Mouse (Mus musculus): ENCODE measurements around the gene Svbp.

Gene Svbp

DNA sequence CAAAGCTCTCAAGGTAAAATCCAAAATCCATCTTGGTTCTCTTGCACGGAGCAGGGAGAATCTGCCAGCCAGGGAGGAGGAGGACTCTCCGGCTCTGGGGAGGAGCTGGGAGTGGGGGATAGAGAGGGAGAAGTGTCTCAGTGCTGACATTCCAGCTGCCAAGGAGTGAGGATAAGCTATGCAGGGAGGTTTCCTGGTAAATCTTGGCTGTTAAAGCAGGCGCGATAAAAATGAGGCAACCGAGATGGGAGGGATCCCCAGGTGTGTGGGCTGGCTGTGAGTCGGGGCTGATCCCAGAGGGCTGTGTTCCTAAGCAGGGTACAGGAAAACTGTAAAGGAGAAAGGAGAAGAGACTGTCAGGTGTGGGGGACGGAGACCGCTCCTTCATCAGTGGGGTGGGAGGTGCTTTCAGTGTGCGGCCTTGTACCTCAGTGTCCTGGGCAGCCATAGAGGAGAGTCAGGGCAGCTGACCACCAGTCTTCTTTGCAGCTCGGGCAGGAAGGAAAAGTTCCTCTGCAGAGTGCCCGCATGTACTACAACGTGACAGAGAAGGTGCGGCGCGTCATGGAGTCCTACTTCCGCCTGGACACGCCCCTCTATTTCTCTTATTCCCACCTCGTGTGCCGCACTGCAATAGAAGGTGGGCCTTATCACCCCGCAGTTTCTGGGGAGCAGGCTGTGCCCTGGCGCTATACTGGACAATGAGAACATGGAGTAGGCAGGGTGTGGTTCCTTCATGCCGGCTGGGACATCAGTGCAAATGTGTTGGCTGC, 49.5 kb downstream of the Svbp start:
- no peak for DNase-seq (ENCODE audit: low read depth in 2 of 2, low spot score in 2 of 2)

DNA sequence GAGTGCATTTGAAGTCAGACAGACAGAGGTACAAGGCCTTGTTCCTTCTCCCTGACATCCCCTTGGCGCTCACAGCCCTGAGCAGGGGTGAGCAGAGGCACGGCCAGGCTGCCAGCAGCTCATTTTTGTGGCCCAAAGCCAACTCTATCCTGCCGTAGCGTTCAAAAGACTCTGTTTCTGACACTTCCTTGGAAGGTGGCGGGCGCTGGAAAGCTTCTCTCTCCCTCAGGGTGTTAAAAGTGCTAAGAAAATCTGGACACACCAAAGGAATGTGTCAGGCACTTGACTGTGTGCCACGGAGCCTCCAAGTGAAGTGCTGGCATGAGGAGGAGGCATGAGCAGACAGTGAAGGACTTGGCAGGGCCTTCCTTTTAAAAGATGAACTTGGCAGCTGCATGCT, 50.5 kb downstream of the Svbp start:
- no peak for DNase-seq (ENCODE audit: low read depth in 2 of 2, low spot score in 2 of 2)

DNA sequence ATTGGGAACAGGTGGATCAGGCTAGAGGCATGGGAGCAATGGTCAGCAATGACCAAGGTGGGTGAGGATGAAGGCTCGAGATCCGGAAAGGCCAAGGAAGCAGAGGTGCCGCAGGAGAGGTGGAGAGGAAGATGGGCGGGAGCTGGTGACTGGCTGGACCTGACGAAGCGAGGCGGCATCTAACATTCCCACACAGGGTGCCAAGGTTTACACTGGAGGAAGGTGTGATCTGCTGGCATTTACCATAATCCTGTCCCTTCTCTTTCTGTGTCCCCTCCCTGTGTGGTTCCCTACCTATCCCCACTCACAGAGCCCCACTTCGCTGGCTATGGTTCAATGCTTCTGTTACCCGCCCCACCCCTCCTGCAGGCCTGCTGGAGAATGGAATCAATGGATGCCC, 50.9 kb downstream of the Svbp start:
- DNase-seq (ENCODE audit: low read depth in 2 of 2, low spot score in 2 of 2), result no peak

DNA sequence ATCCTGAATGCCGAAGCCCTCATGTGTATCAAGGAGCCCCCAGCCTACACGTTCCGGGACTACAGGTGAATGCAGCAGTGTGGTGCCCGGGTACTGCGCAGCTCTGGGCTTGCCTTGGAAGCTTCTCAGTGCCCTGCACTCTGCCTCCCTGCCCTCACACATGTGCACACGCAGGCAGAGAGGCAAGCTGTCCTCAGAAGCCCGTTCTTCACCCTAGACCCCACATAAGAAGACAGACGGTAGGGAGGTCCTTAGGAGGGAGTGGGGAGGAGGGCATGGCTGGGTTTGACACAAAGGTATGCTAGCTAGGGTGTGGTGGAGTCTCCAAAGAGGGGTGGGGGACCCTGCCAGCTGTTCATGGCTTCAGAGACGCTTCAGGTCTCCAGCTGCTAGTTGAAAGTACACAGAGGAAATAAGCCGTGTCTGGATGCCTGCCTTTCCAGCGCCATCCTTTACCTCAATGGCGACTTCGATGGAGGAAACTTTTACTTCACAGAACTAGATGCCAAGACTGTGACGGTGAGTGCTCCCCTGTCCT, 51.7 kb downstream of the Svbp start:
- DNase-seq (ENCODE audit: low read depth in 2 of 2, low spot score in 2 of 2), result no peak

DNA sequence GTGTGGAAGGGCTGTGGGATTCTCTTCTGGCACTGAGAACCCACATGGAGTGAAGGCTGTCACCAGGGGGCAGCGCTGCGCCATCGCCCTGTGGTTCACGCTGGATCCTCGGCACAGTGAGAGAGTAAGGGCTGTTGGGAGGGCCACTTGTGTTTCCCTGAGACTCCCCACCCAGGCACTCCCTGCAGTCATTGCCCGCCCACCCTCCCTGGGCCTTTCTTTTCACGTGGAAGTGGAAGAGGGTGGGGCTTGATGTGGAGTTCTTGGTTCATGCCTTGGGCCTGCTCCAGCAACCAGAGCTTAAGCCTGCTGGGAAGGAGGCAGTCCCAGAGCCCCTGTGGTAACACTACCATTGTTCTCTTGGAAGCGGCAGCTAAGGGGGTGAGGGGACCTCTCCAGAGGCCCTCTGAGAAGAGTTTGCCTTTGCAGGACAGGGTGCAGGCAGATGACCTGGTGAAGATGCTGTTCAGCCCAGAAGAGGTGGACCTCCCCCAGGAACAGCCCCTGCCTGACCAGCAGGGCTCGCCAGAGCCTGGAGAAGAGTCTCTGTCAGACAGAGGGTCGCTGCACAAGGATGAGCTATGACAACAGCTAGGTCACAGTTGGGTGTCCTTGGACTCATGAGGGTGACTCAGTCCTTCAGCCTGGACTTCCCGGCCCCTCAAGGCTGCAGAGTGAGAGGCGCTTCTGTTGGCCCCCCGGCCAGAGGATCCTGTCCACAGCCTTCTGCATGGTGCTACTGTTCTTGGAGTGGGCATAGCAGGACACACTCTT, 52.5 kb downstream of the Svbp start:
- peak; percentile 40 to 63 for DNase-seq (ENCODE audit: low read depth in 2 of 2, low spot score in 2 of 2)

DNA sequence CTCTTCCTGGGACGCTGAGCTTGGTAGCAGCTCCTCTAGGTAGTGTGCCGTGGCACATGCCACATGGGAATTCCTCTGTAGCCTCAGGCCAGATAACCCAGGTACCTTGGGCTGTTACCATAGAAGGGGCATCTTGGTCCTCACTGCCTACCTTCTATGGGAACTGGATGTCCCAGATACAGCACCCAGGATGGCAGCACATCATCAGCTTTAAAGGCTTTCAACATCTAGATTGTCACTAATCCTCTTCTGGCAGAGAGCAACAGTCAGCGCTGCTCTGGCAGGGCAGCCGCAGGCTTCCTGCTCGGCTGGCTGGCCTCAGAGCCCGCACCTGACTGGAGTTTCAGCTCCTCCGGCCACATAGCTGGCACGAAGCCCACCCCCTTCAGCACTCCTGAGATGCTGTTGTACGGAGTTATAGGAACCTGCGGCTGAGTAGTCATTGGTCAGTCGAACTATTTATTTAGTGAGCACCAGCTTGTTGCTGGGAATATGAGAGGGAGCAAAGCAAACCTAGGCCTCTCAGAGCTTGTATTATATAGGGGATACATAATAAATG, 53.4 kb downstream of the Svbp start:
- DNase-seq (ENCODE audit: low read depth in 2 of 2, low spot score in 2 of 2), result no peak
